Mouse (Mus musculus): ENCODE results near the gene Gja8. TPM values are rescaled to one million over a fixed set of nuclear protein-coding genes. Genes with fewer than 3 reads are reported as not detected.

The Gja8 gene
- not detected for total RNA-seq (2022)

- DNase-seq (ENCODE audit: low spot score in 2 of 2), result no peak
These were observed at the start of gene Gja8 for GRCm38 (mm10) chr3:96925920-96926319. Gene Gja8 (minus strand): TSS chr3:96926020.

GRCm38 (mm10) chr3:96974467-96974866 is 48.6 kb upstream of the Gja8 start:
- no peak for DNase-seq (ENCODE audit: low spot score in 2 of 2)

- no peak for DNase-seq (ENCODE audit: low spot score in 2 of 2)
These were observed 45.2 kb upstream of the Gja8 start for GRCm38 (mm10) chr3:96970986-96971385.

GRCm38 (mm10) chr3:96963088-96964034 is 37.5 kb upstream of the Gja8 start:
- no peak for DNase-seq (ENCODE audit: low spot score in 2 of 2)

- DNase-seq (ENCODE audit: low spot score in 2 of 2), result no peak
These were observed 34.8 kb upstream of the Gja8 start for GRCm38 (mm10) chr3:96960597-96960996.

GRCm38 (mm10) chr3:96953489-96954233 is 27.8 kb upstream of the Gja8 start:
- DNase-seq (ENCODE audit: low spot score in 2 of 2), result no peak

GRCm38 (mm10) chr3:96942706-96943105 is 16.9 kb upstream of the Gja8 start:
- DNase-seq (ENCODE audit: low spot score in 2 of 2), result no peak

- DNase-seq (ENCODE audit: low spot score in 2 of 2), result peak; percentile 64 to 79
These were observed 12.9 kb upstream of the Gja8 start for GRCm38 (mm10) chr3:96938738-96939137.

- DNase-seq (ENCODE audit: low spot score in 2 of 2), result no peak
These were observed 11.8 kb upstream of the Gja8 start for GRCm38 (mm10) chr3:96937606-96938005.

GRCm38 (mm10) chr3:96936241-96936640 is 10.4 kb upstream of the Gja8 start:
- no peak for DNase-seq (ENCODE audit: low spot score in 2 of 2)

- DNase-seq (ENCODE audit: low spot score in 2 of 2), result no peak
These were observed 5.5 kb upstream of the Gja8 start for GRCm38 (mm10) chr3:96931261-96931681.

GRCm38 (mm10) chr3:96924631-96925030 is 1.2 kb downstream of the Gja8 start:
- DNase-seq (ENCODE audit: low spot score in 2 of 2), result no peak

GRCm38 (mm10) chr3:96920991-96921390 is 4.8 kb downstream of the Gja8 start:
- DNase-seq (ENCODE audit: low spot score in 2 of 2), result no peak

- no peak for DNase-seq (ENCODE audit: low spot score in 2 of 2)
These were observed 20.2 kb downstream of the Gja8 start for GRCm38 (mm10) chr3:96905592-96905991.

- DNase-seq (ENCODE audit: low spot score in 2 of 2), result peak; percentile 92 to 96
These were observed 20.8 kb downstream of the Gja8 start, which contains the start of gene Gpr89 for GRCm38 (mm10) chr3:96904851-96905541. Gene Gpr89 (minus strand): TSS chr3:96905346.

GRCm38 (mm10) chr3:96904393-96904792 is 21.4 kb downstream of the Gja8 start, which contains the start of gene Gja5:
Gene Gja5 (plus strand): TSS chr3:96904693.
- DNase-seq (ENCODE audit: low spot score in 2 of 2), result no peak

- no peak for DNase-seq (ENCODE audit: low spot score in 2 of 2)
These were observed 23.4 kb downstream of the Gja8 start for GRCm38 (mm10) chr3:96902336-96902999.

GRCm38 (mm10) chr3:96883690-96884089 is 42.1 kb downstream of the Gja8 start:
- no peak for DNase-seq (ENCODE audit: low spot score in 2 of 2)

GRCm38 (mm10) chr3:96882061-96882849 is 43.6 kb downstream of the Gja8 start:
- DNase-seq (ENCODE audit: low spot score in 2 of 2), result no peak

GRCm38 (mm10) chr3:96881557-96881956 is 44.3 kb downstream of the Gja8 start:
- peak in 1 of 2 experiments; percentile 39 for DNase-seq (ENCODE audit: low spot score in 2 of 2)

Data from left cerebral cortex, adult 8-10 months (tissue).